Comparison of ENCODE assay signal across 15 mouse cellular contexts in the genomic region with DNA sequence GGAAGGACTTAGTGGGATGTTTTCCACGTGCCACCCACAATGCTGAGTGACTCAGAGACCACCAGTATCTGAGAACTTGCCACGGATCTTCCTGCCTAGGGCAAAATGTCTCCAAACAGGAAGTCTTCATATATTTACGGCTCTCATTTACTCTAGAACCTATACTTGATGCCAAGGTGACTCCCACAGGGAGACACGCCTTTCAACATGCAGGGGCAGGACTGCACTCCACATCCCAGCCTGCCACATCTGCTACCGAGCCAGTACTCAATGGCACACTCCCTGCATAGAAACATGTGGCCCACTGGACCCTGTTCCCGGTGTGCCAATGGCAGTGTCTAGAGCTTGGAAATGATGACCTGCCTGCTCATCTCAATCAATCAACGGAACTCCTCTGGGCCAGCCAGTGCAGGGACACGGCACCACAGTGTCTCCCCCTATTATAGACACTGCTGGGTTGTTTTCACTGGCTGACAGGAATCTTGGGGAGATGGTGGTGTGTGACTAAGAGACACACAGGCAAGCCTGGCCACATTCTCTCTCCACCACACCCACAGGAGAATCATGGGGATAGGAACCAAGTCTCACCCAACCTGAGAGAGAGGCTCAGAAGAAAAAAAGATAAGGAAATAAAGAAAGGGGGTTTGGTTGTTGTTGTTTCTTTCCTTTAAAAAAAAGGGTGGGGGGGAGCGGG. TPM values are rescaled to one million over a fixed set of nuclear protein-coding genes. Genes with fewer than 3 reads are reported as not detected.
DNase-seq lines count a peak whose midpoint lies in the region; ATAC-seq and TF ChIP-seq lines count a peak whose summit lies in the region.
"Had no signal": no experiment of that assay in that cellular context is flagged by ENCODE, and none has a peak within 500 bp of the region (broad histone marks: within the 10 kb centered on the region; RNA-seq: fewer than 3 reads in every experiment).

No protein-coding gene starts in this region.

- TF ChIP-seq CTCF in kidney, postnatal 0 days (IDR thresholded peaks at IDR 0.05; ENCODE audit: low read depth), result no peak
- TF ChIP-seq CTCF in kidney, adult 2 months (conservative IDR thresholded peaks at IDR 0.05; ENCODE audit: insufficient read depth, insufficient read length, low read depth, low read length), result no peak
- no peak for TF ChIP-seq CTCF in thymus, adult 2 months (IDR thresholded peaks at IDR 0.05; ENCODE audit: borderline replicate concordance, control insufficient read depth, extremely low read depth, insufficient read depth, low read length, poor library complexity)

- no peak for DNase-seq in kidney, postnatal 0 days (ENCODE audit: low spot score)
- DNase-seq in kidney, adult 2 months, result no peak
- no peak for DNase-seq in thymus, adult 2 months
- no peak for DNase-seq in thymus, adult 18-20 months
- no peak for DNase-seq in embryo, embryonic 10.5 days (ENCODE audit: low spot score)
- no peak for DNase-seq in forebrain, embryonic 11.5 days (ENCODE audit: low spot score)
- DNase-seq: cerebellum, postnatal 14 days; heart, adult 2 months; liver, embryonic 13.5 days; right cerebral cortex, postnatal 14 days had no signal

- peaks cover 68% of the 10 kb centered on the region for H3K36me3 ChIP-seq in kidney, postnatal 0 days (ENCODE audit: insufficient read depth, low read length)
- peaks cover 3% of the 10 kb centered on the region; the same call in 1 of the 2 replicates for H3K36me3 ChIP-seq in kidney, adult 2 months (ENCODE audit: control insufficient read depth, insufficient read depth, low read length)
- peaks cover 41% of the 10 kb centered on the region for H3K36me3 ChIP-seq in thymus, adult 2 months (ENCODE audit: control insufficient read depth, insufficient read depth, low read length)
- H3K36me3 ChIP-seq in embryonic facial prominence, embryonic 15.5 days, result peaks cover 92% of the 10 kb centered on the region
- H3K36me3 ChIP-seq in forebrain, embryonic 11.5 days (ENCODE audit: control insufficient read depth, insufficient read depth, low read length), result peaks cover 14% of the 10 kb centered on the region

- no peak overlapping the region for H3K4me3 ChIP-seq in kidney, postnatal 0 days (replicated peaks; ENCODE audit: low read depth, low read length)
- H3K4me3 ChIP-seq in kidney, adult 2 months (ENCODE audit: insufficient read depth, low read depth, low read length), result no peak overlapping the region
- no peak overlapping the region for H3K4me3 ChIP-seq in thymus, adult 2 months (ENCODE audit: control insufficient read depth, insufficient read depth, low read length)
- H3K4me3 ChIP-seq in embryonic facial prominence, embryonic 15.5 days (replicated peaks), result no peak overlapping the region
- H3K4me3 ChIP-seq in forebrain, embryonic 11.5 days (ENCODE audit: low read depth, low read length), result no peak overlapping the region
- H3K4me3 ChIP-seq: embryonic facial prominence, embryonic 12.5 days; forebrain, embryonic 15.5 days; heart, adult 2 months; intestine, embryonic 15.5 days; liver, embryonic 13.5 days had no signal

- 58% methylated on average over 9 of the region's 9 CpGs for WGBS in kidney, postnatal 0 days
- 59% methylated on average over 9 of the region's 9 CpGs for WGBS in kidney, adult 2 months
- WGBS in thymus, adult 2 months, result 56% methylated on average over 9 of the region's 9 CpGs
- 67% methylated on average over 9 of the region's 9 CpGs for WGBS in embryonic facial prominence, embryonic 15.5 days
- WGBS in forebrain, embryonic 11.5 days, result 93% methylated on average over 9 of the region's 9 CpGs

- H3K27ac ChIP-seq in kidney, postnatal 0 days, result peak overlapping the region; percentile 2; the same call in 1 of the 2 replicates
- H3K27ac ChIP-seq in kidney, adult 2 months (ENCODE audit: insufficient read depth, low read depth, low read length), result no peak overlapping the region
- H3K27ac ChIP-seq in thymus, adult 2 months (ENCODE audit: control insufficient read depth, insufficient read depth, low read length), result peak overlapping the region; percentile 54; the same call in 1 of the 2 replicates
- H3K27ac ChIP-seq in embryonic facial prominence, embryonic 15.5 days (replicated peaks), result peak overlapping the region; percentile 78
- no peak overlapping the region for H3K27ac ChIP-seq in forebrain, embryonic 11.5 days (ENCODE audit: low read depth, low read length)
- H3K27ac ChIP-seq: embryonic facial prominence, embryonic 12.5 days; forebrain, embryonic 15.5 days; heart, adult 2 months; intestine, embryonic 15.5 days had no signal

- no peak overlapping the region for H3K4me2 ChIP-seq in kidney, postnatal 0 days (ENCODE audit: low read length)
- no peak overlapping the region for H3K4me2 ChIP-seq in embryonic facial prominence, embryonic 15.5 days (replicated peaks)
- no peak overlapping the region for H3K4me2 ChIP-seq in forebrain, embryonic 11.5 days (ENCODE audit: low read depth, low read length, severe bottlenecking)
- H3K4me2 ChIP-seq: embryonic facial prominence, embryonic 12.5 days; forebrain, embryonic 15.5 days; intestine, embryonic 15.5 days; liver, embryonic 13.5 days had no signal

- no peaks in the 10 kb centered on the region for H3K9me3 ChIP-seq in kidney, postnatal 0 days (replicated peaks; ENCODE audit: low read length)
- H3K9me3 ChIP-seq in embryonic facial prominence, embryonic 15.5 days (replicated peaks), result no peaks in the 10 kb centered on the region
- H3K9me3 ChIP-seq in forebrain, embryonic 11.5 days (ENCODE audit: control insufficient read depth, low read length), result no peaks in the 10 kb centered on the region
- H3K9me3 ChIP-seq: embryonic facial prominence, embryonic 12.5 days; forebrain, embryonic 15.5 days; intestine, embryonic 15.5 days; liver, embryonic 13.5 days had no signal

- ATAC-seq in kidney, postnatal 0 days (replicated peaks; ENCODE audit: low FRiP score, low read depth), result no peak
- no peak for ATAC-seq in embryonic facial prominence, embryonic 15.5 days (ENCODE audit: insufficient number of reproducible peaks, low FRiP score, low TSS enrichment, low read depth)
- no peak for ATAC-seq in forebrain, embryonic 11.5 days (replicated peaks; ENCODE audit: low FRiP score)
- ATAC-seq: forebrain, embryonic 15.5 days; intestine, embryonic 15.5 days; lung, postnatal 0 days had no signal

- no peaks in the 10 kb centered on the region for H3K27me3 ChIP-seq in kidney, postnatal 0 days (ENCODE audit: insufficient read depth, low read length)
- no peaks in the 10 kb centered on the region for H3K27me3 ChIP-seq in kidney, adult 2 months (replicated peaks; ENCODE audit: control insufficient read depth, insufficient read depth, low read length)
- H3K27me3 ChIP-seq in thymus, adult 2 months (ENCODE audit: control insufficient read depth, insufficient read depth, low read length), result no peaks in the 10 kb centered on the region
- H3K27me3 ChIP-seq in embryonic facial prominence, embryonic 15.5 days, result no peaks in the 10 kb centered on the region
- no peaks in the 10 kb centered on the region for H3K27me3 ChIP-seq in forebrain, embryonic 11.5 days (ENCODE audit: control insufficient read depth, insufficient read depth, low read length)
- H3K27me3 ChIP-seq: embryonic facial prominence, embryonic 12.5 days; forebrain, embryonic 15.5 days; intestine, embryonic 15.5 days; liver, embryonic 13.5 days had no signal

- no peak overlapping the region for H3K9ac ChIP-seq in kidney, postnatal 0 days (ENCODE audit: low read depth, low read length)
- H3K9ac ChIP-seq in embryonic facial prominence, embryonic 15.5 days, result no peak overlapping the region
- H3K9ac ChIP-seq in forebrain, embryonic 11.5 days (ENCODE audit: low read length), result no peak overlapping the region
- H3K9ac ChIP-seq: embryonic facial prominence, embryonic 12.5 days; forebrain, embryonic 15.5 days; intestine, embryonic 15.5 days; liver, embryonic 13.5 days had no signal

- H3K4me1 ChIP-seq in kidney, postnatal 0 days (replicated peaks; ENCODE audit: insufficient read depth, low read length), result peaks cover 6% of the 10 kb centered on the region; the same call in 1 of the 2 replicates
- H3K4me1 ChIP-seq in kidney, adult 2 months (ENCODE audit: control insufficient read depth, insufficient read depth, low read length), result peaks cover 21% of the 10 kb centered on the region
- peaks cover 48% of the 10 kb centered on the region for H3K4me1 ChIP-seq in thymus, adult 2 months (replicated peaks; ENCODE audit: control insufficient read depth, insufficient read depth, low read length)
- peaks cover 16% of the 10 kb centered on the region; the same call in 1 of the 2 replicates for H3K4me1 ChIP-seq in embryonic facial prominence, embryonic 15.5 days
- no peaks in the 10 kb centered on the region for H3K4me1 ChIP-seq in forebrain, embryonic 11.5 days (replicated peaks; ENCODE audit: control insufficient read depth, insufficient read depth, low read length)
- H3K4me1 ChIP-seq: embryonic facial prominence, embryonic 12.5 days; forebrain, embryonic 15.5 days had no signal

- no peak for TF ChIP-seq POLR2A in kidney, adult 2 months (IDR thresholded peaks at IDR 0.05; ENCODE audit: low read depth, low read length)
- TF ChIP-seq POLR2A in thymus, adult 2 months (IDR thresholded peaks at IDR 0.05; ENCODE audit: control insufficient read depth, extremely low read depth, insufficient read depth, low read length, poor library complexity), result no peak

RNA-seq across cellular contexts. Expression of a gene that starts 17.9 kb away (rescaled TPM):
- polyA plus RNA-seq in kidney, postnatal 0 days (2015; fragmentation: Nextera tagmentation; extraction: Ambion mirVana), result 62.1 and 69.1 TPM in 2 replicates
- 53.7 and 53.8 TPM in 2 replicates for polyA plus RNA-seq in kidney, adult 2 months (2012; rRNA removed)
- 69.1 and 72.0 TPM in 2 replicates for polyA plus RNA-seq in thymus, adult 2 months (2012; rRNA removed)
- 101 and 103 TPM in 2 replicates for polyA plus RNA-seq in embryonic facial prominence, embryonic 15.5 days (2015; fragmentation: Nextera tagmentation; extraction: Ambion mirVana)
- polyA plus RNA-seq in forebrain, embryonic 11.5 days (2014; fragmentation: Nextera tagmentation; extraction: Ambion mirVana), result 81.2 and 83.6 TPM in 2 replicates

RNA-seq across cellular contexts. Expression of a gene that starts 18.3 kb away (rescaled TPM):
- polyA plus RNA-seq in kidney, postnatal 0 days (2015; fragmentation: Nextera tagmentation; extraction: Ambion mirVana), result 3.9 and 4.1 TPM in 2 replicates
- polyA plus RNA-seq in kidney, adult 2 months (2012; rRNA removed), result 6.8 and 7.1 TPM in 2 replicates
- polyA plus RNA-seq in thymus, adult 2 months (2012; rRNA removed), result 3.2 and 3.7 TPM in 2 replicates
- polyA plus RNA-seq in embryonic facial prominence, embryonic 15.5 days (2015; fragmentation: Nextera tagmentation; extraction: Ambion mirVana), result 28.1 and 28.5 TPM in 2 replicates
- 0.61 and 0.80 TPM in 2 replicates for polyA plus RNA-seq in forebrain, embryonic 11.5 days (2014; fragmentation: Nextera tagmentation; extraction: Ambion mirVana)

RNA-seq across cellular contexts. Expression of a gene that starts 24.6 kb away (rescaled TPM):
- polyA plus RNA-seq in kidney, postnatal 0 days (2015; fragmentation: Nextera tagmentation; extraction: Ambion mirVana), result 0.13 and 0.18 TPM in 2 replicates
- polyA plus RNA-seq in kidney, adult 2 months (2012; rRNA removed), result 3.3 and 5.3 TPM in 2 replicates
- polyA plus RNA-seq in thymus, adult 2 months (2012; rRNA removed), result 0.59 and 1.1 TPM in 2 replicates
- 0.27 and 0.47 TPM in 2 replicates for polyA plus RNA-seq in embryonic facial prominence, embryonic 15.5 days (2015; fragmentation: Nextera tagmentation; extraction: Ambion mirVana)
- polyA plus RNA-seq in forebrain, embryonic 11.5 days (2014; fragmentation: Nextera tagmentation; extraction: Ambion mirVana), result 0.27 TPM in 1 of 2 replicates, not detected in the other
- polyA plus RNA-seq: forebrain, embryonic 15.5 days; liver, embryonic 13.5 days; lung, postnatal 0 days had no signal

RNA-seq across cellular contexts. Expression of a gene that starts 50.9 kb away (rescaled TPM):
- polyA plus RNA-seq in kidney, postnatal 0 days (2015; fragmentation: Nextera tagmentation; extraction: Ambion mirVana), result 56.5 and 59.1 TPM in 2 replicates
- 33.2 and 33.5 TPM in 2 replicates for polyA plus RNA-seq in kidney, adult 2 months (2012; rRNA removed)
- 50.7 and 51.6 TPM in 2 replicates for polyA plus RNA-seq in thymus, adult 2 months (2012; rRNA removed)
- 67.5 and 68.8 TPM in 2 replicates for polyA plus RNA-seq in embryonic facial prominence, embryonic 15.5 days (2015; fragmentation: Nextera tagmentation; extraction: Ambion mirVana)
- 67.8 and 71.1 TPM in 2 replicates for polyA plus RNA-seq in forebrain, embryonic 11.5 days (2014; fragmentation: Nextera tagmentation; extraction: Ambion mirVana)

RNA-seq across cellular contexts. Expression of a gene that starts 57.3 kb away (rescaled TPM):
- polyA plus RNA-seq in kidney, postnatal 0 days (2015; fragmentation: Nextera tagmentation; extraction: Ambion mirVana), result 55.5 and 64.0 TPM in 2 replicates
- 251 and 265 TPM in 2 replicates for polyA plus RNA-seq in kidney, adult 2 months (2012; rRNA removed)
- polyA plus RNA-seq in thymus, adult 2 months (2012; rRNA removed), result 39.2 and 44.2 TPM in 2 replicates
- polyA plus RNA-seq in embryonic facial prominence, embryonic 15.5 days (2015; fragmentation: Nextera tagmentation; extraction: Ambion mirVana), result 29.1 and 31.1 TPM in 2 replicates
- polyA plus RNA-seq in forebrain, embryonic 11.5 days (2014; fragmentation: Nextera tagmentation; extraction: Ambion mirVana), result 28.0 and 30.2 TPM in 2 replicates

Comparison
In these comparisons a context has a peak if more than half of its experiments do, and no peak if none do; other contexts are left out.
1. H3K27ac ChIP-seq: peak in kidney, postnatal 0 days (single experiment), thymus, adult 2 months (single experiment) and embryonic facial prominence, embryonic 15.5 days (single experiment); none in kidney, adult 2 months (single experiment) and forebrain, embryonic 11.5 days (single experiment).